Mouse (Mus musculus): ENCODE measurements around the gene Pde6b. TPM values are rescaled to one million over a fixed set of nuclear protein-coding genes. Genes with fewer than 3 reads are reported as not detected.

Pde6b gene
- polyA plus RNA-seq, 1 experiment: 0.18 TPM

- peak; percentile 65 to 82 for DNase-seq (ENCODE audit: extremely low spot score in 1 of 2, low spot score in 1 of 2)
Measured at GRCm38 (mm10) chr5:108385632-108386031, 2.6 kb upstream of the Pde6b start.

GRCm38 (mm10) chr5:108386449-108386848 is 1.7 kb upstream of the Pde6b start:
- no peak for DNase-seq (ENCODE audit: extremely low spot score in 1 of 2, low spot score in 1 of 2)

GRCm38 (mm10) chr5:108389744-108390143 is 1.6 kb downstream of the Pde6b start:
- DNase-seq (ENCODE audit: extremely low spot score in 1 of 2, low spot score in 1 of 2): no peak

GRCm38 (mm10) chr5:108403453-108403852 is 15.3 kb downstream of the Pde6b start:
- no peak for DNase-seq (ENCODE audit: extremely low spot score in 1 of 2, low spot score in 1 of 2)

- DNase-seq (ENCODE audit: extremely low spot score in 1 of 2, low spot score in 1 of 2): no peak
Measured at GRCm38 (mm10) chr5:108405460-108405859, 17.3 kb downstream of the Pde6b start.

GRCm38 (mm10) chr5:108406977-108407376 is 18.8 kb downstream of the Pde6b start:
- peak in 1 of 2 experiments; percentile 35 for DNase-seq (ENCODE audit: extremely low spot score in 1 of 2, low spot score in 1 of 2)

GRCm38 (mm10) chr5:108414711-108415110 is 26.5 kb downstream of the Pde6b start:
- DNase-seq (ENCODE audit: extremely low spot score in 1 of 2, low spot score in 1 of 2): no peak

GRCm38 (mm10) chr5:108422741-108423140 is 34.5 kb downstream of the Pde6b start:
- no peak for DNase-seq (ENCODE audit: extremely low spot score in 1 of 2, low spot score in 1 of 2)

GRCm38 (mm10) chr5:108423427-108423826 is 35.2 kb downstream of the Pde6b start:
- no peak for DNase-seq (ENCODE audit: extremely low spot score in 1 of 2, low spot score in 1 of 2)

GRCm38 (mm10) chr5:108427186-108427585 is 39.0 kb downstream of the Pde6b start:
- DNase-seq (ENCODE audit: extremely low spot score in 1 of 2, low spot score in 1 of 2): peak in 1 of 2 experiments; percentile 75

- no peak for DNase-seq (ENCODE audit: extremely low spot score in 1 of 2, low spot score in 1 of 2)
Measured at GRCm38 (mm10) chr5:108431196-108431595, 43.0 kb downstream of the Pde6b start.

GRCm38 (mm10) chr5:108433804-108434587 is 45.8 kb downstream of the Pde6b start, which contains the start of gene Atp5k:
Gene Atp5k, minus strand, starts transcription at chr5:108434448.
- peak; percentile 88 to 98 for DNase-seq (ENCODE audit: extremely low spot score in 1 of 2, low spot score in 1 of 2)

GRCm38 (mm10) chr5:108436101-108436500 is 47.9 kb downstream of the Pde6b start:
- DNase-seq (ENCODE audit: extremely low spot score in 1 of 2, low spot score in 1 of 2): no peak

- no peak for DNase-seq (ENCODE audit: extremely low spot score in 1 of 2, low spot score in 1 of 2)
Measured at GRCm38 (mm10) chr5:108446973-108447372, 58.8 kb downstream of the Pde6b start.

GRCm38 (mm10) chr5:108447857-108448256 is 59.7 kb downstream of the Pde6b start:
- DNase-seq (ENCODE audit: extremely low spot score in 1 of 2, low spot score in 1 of 2): no peak

GRCm38 (mm10) chr5:108448785-108449668 is 60.8 kb downstream of the Pde6b start, which contains the start of gene Mfsd7a:
Gene Mfsd7a, minus strand, starts transcription at chr5:108448891.
- DNase-seq (ENCODE audit: extremely low spot score in 1 of 2, low spot score in 1 of 2): no peak

GRCm38 (mm10) chr5:108450837-108451540 is 62.8 kb downstream of the Pde6b start:
- no peak for DNase-seq (ENCODE audit: extremely low spot score in 1 of 2, low spot score in 1 of 2)

- no peak for DNase-seq (ENCODE audit: extremely low spot score in 1 of 2, low spot score in 1 of 2)
Measured at GRCm38 (mm10) chr5:108451611-108452010, 63.4 kb downstream of the Pde6b start.

- no peak for DNase-seq (ENCODE audit: extremely low spot score in 1 of 2, low spot score in 1 of 2)
Measured at GRCm38 (mm10) chr5:108452422-108452821, 64.2 kb downstream of the Pde6b start.

- DNase-seq (ENCODE audit: extremely low spot score in 1 of 2, low spot score in 1 of 2): no peak
Measured at GRCm38 (mm10) chr5:108454094-108454493, 65.9 kb downstream of the Pde6b start.

GRCm38 (mm10) chr5:108458706-108459105 is 70.5 kb downstream of the Pde6b start:
- DNase-seq (ENCODE audit: extremely low spot score in 1 of 2, low spot score in 1 of 2): no peak
